Mouse (Mus musculus): ENCODE results near the gene Lamtor4.

DNA sequence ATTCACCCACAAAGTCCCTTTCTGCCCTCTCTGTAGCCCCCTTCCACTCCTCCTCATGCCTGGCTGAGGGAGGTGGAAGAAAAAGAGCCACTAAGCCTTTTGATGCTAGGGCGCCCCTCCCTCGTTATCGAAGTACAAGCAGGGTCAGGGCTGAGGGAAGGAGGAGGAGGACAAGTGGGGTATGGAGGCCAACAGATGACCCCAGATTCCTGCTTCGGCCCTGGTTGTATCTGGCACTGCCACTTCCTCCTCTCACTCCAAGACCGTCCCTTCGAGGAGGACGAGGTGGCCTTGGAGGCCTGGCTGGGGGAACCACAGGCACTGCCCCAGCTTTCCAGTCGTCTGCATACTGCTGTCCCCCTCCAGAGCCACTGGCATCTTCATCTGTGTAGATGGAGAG is 18.9 kb downstream of the Lamtor4 start:
- TF ChIP-seq GATA1 (IDR thresholded peaks at IDR 0.05; ENCODE audit: low read length) (no peak), TAL1 (IDR thresholded peaks at IDR 0.05; ENCODE audit: low read length) (no peak)
